Mouse (Mus musculus): ENCODE data around the gene AI854703. TPM values are rescaled to one million over a fixed set of nuclear protein-coding genes. Genes with fewer than 3 reads are reported as not detected.
A peak's percentile ranks its signal among the peaks of the same experiment; 100 is the strongest.

AI854703 gene
- total RNA-seq, 2 experiments from 2014 or later = 12.5 to 13.7 TPM

GRCm38 (mm10) chr6:48648779-48649178, 22.2 kb downstream of the AI854703 start:
- no peak for DNase-seq (ENCODE audit: low spot score in 2 of 2)

GRCm38 (mm10) chr6:48650041-48650440, 23.5 kb downstream of the AI854703 start:
- no peak for DNase-seq (ENCODE audit: low spot score in 2 of 2)

DNA sequence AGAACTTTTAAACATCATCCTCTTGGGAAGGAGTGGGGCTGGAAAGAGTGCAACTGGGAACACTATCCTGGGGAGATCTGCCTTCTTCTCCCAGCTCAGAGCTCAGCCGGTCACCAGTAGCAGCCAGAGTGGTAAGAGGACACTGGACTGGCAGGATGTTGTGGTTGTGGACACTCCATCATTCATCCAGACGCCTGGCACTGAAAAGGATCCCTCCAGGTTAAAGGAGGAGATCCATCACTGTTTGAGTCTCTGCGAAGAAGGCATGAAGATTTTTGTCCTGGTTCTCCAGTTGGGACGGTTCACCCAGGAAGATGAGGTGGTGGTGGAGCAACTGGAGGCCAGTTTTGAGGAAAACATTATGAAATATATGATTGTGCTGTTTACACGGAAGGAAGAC, 32.2 kb downstream of the AI854703 start:
- no peak for DNase-seq (ENCODE audit: low spot score in 2 of 2)

DNA sequence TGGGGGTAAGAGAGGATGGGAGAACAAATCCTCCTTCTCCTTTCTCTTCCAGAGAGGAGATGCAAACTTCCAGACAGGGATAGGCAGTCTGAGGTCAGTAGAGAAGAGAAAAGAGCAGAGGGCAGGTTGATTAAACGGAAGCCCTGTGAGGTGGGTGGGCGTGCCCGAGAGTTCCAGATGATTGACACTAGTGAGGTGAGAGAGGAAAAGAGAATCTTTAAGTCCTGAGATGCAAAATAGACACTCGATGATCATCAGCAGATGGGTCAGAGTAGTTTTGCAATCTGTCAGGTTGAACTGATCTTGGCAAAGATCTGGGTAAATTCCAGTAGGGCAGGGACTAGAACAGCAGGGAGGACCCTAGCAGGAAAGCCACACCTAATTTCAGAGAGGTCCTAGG, 38.2 kb downstream of the AI854703 start:
- DNase-seq (ENCODE audit: low spot score in 2 of 2) = no peak

DNA sequence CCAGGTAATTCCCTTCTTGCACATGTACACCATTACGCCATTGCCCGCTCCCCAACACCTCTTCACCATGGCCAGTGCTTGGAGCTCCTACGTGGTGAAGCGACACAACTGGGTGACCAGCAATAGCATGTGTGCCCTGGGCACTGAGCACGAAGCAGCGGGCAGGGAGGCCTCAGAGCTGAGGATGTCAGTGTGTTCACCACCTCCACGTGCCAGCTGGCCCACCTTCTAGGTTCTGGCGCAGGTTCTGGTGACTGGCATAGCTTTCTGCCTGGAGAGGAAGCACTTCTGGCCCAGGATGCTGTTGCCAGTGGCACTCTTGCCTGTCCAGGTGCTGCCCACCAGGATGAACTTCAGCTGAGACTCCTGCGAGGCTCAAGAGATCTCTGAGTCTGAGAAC, 38.9 kb downstream of the AI854703 start:
- DNase-seq (ENCODE audit: low spot score in 2 of 2) = no peak

GRCm38 (mm10) chr6:48666159-48666586, 39.6 kb downstream of the AI854703 start:
- DNase-seq (ENCODE audit: low spot score in 2 of 2) = no peak

GRCm38 (mm10) chr6:48668022-48668421, 41.5 kb downstream of the AI854703 start:
- DNase-seq (ENCODE audit: low spot score in 2 of 2) = no peak

DNA sequence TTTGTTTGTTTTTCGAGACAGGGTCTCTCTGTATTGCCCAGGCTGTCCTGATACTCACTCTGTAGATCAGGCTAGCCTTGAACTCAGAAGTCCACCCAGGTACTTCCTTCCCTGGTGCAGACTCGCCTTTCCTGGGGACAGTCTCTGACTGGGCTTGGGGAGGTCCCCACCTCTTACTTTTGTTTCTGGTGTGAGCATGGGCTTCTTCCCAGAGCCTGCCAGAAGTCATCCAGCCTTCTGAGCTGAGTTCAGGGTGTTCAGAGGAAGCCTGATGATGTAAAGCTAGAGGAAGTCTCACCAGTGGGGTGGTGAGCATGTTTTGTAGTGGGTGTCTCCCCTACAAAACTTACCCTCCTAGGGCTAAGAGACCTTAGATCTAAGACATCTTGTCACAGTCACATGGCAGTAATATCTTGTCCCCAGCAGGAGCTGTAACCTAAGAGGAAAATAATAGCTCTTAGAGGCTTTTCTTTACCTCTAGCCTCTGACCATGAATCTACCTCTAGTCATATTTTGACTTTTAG, 42.9 kb downstream of the AI854703 start:
- no peak for DNase-seq (ENCODE audit: low spot score in 2 of 2)

GRCm38 (mm10) chr6:48674291-48675058, 47.9 kb downstream of the AI854703 start:
- DNase-seq (ENCODE audit: low spot score in 2 of 2) = no peak

DNA sequence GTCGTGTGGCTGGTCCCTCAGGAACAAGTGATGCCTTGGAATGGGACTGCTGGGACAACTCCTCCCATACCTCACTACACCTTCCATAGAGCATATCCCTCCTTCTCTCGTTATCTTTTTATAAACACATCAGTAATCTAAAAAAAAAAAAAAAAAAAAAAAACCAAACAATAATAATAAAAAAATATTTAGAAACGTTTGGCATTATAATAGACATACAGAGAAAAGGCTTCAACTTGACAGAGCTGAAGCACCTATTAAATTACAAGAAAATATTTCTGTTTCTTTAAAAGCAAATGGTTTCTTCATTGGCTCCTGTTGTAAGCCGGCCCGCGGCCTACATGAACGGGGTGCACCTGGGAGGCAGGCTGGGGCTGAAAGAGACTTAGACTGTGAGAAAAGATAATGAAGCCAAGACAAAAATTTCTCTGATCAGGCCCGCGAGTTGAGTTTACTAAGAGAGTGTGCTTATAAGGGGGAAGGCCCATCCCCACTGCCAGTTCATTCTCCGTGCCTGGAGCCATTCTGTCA, 48.9 kb downstream of the AI854703 start:
- no peak for DNase-seq (ENCODE audit: low spot score in 2 of 2)

DNA sequence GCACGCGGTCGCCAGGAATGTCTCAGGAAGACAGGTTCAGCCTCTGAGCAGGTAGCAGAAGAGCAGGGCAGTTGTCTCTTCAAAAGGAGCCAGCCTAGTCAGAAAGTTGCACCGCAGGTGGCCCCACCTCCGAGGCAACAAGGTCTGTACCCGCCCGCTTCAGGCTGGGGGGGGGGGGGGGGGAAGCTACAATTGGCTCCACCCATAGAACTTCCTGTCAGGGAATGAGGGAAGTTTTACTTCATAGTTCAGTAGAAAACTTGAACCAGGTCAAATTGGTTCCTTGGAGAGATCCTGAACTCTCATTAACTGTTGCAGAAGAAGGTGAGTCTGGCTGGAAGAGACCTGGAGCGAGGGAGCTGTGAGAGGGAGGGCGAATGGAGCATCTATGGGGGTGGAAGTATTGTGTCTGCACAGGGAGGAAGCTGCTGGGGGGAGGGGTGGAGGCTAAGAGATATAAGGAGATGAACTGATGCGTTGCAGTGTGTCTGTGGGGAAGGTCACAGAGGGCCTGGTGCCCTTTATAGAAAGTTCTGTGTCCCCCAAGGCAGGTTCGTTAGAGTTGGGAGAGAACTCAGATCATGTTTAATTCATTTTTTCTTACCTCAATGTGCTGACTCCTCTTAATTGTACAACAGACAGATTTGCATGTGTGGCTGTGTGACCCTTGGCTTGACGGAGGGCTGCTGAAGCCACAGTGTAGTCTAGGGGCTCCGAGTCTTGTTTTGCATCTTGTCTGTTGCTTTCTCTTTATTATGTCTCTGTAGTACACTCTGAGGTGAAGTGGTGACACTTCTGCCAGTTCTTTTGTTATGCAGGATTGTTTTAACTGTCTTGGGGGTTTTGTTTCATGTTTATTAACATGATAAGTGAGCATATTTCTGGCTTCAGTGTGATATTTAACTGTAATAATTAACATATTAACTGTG, 49.6 kb downstream of the AI854703 start, which contains the start of gene Gimap9:
TSS of gene Gimap9 (plus strand) at position 199 of the 929 bp plus-strand sequence.
- no peak for DNase-seq (ENCODE audit: low spot score in 2 of 2)

DNA sequence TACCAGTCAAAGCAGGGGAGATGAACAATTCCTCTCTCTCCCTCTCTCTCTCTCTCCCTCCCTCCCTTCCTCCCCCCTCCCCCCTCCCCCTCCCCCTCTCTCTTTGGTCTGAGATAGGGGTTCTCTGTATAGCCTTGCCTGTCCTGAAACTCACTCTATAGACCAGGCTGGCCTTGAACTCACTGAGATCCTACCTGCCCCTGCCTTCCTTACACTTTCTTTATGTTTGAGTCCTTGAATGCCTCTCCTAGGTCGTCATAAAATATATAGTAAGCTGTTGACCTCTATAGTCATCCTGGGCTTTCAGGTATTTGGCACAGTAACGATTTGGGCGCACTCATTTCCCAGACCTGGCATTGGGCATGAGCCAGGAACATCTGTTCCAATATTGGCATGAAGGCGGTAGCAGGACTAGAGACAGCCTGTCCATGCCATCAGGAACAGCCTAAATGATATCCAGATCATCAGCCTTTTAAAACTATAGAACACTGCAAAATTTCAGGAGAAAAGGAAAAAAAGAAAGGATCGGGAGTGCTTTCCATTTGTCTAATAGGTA, 50.4 kb downstream of the AI854703 start:
- DNase-seq (ENCODE audit: low spot score in 2 of 2) = no peak

GRCm38 (mm10) chr6:48677492-48678345, 51.2 kb downstream of the AI854703 start:
- DNase-seq (ENCODE audit: low spot score in 2 of 2) = no peak

DNA sequence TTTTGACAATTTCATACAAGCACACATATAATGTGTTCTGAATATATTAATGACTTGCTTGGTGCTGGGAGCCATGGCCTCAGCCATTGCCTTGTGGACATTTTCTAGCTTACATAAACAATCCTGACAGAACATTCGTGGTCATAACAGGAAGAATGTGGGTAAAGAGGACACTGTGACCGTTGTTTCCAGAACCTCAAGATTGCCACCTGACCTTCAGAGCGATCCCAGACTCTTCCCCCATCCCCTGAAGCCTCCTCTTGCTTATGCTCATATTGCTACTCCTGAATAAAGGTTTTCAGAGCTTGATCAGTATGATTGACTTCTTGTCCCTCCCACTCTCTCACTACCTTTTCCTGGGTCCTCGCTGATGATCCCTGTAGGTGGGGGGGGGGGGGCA, 51.8 kb downstream of the AI854703 start:
- DNase-seq (ENCODE audit: low spot score in 2 of 2) = no peak

GRCm38 (mm10) chr6:48679701-48680100, 53.1 kb downstream of the AI854703 start:
- no peak for DNase-seq (ENCODE audit: low spot score in 2 of 2)

DNA sequence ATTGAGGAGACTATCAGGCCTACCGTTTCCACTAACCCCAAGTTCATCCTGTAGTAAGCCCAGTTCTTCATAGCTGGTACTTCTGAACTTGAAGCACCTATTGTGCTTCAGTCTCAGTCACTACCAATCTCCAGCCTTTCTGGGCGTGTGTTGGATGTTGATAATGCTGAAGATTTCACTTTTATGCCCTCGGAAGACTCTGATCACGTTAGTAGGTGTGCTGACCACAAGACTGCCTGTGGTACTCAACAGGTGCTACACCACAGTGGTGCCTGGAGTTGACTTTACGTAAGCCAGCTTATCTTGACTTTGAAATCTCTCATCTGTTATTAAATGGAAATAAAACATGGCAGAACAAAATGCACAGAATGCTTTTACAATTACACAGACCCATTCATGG, 53.9 kb downstream of the AI854703 start:
- DNase-seq (ENCODE audit: low spot score in 2 of 2) = no peak

DNA sequence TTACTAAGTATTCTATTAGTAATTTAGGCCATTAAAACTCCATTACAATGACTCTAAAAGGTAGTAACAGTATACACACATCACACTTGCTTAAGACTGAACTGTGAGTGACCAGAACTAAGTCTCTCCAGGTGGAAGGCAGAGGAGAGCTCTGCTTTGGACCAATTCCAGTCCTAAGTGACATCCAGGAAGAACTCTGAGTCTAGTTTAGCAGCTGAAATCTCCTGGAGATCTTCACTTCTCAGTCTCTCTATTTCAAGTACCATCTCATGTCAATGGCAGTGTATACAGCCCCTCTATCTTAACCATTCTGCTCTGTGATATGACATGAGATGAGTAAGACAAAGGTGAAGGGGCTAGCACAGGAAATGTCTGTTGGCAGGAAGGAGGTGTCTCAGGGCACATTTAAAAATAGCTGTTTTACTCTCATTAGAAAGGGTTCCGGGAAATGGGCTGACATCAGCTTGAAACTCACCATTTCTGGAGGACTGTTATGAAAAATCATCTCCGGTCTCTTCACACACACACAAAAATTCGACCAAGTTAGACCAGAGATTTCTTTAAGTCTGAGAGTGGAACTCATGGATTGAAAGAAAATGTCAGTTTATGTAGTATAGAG, 55.0 kb downstream of the AI854703 start:
- DNase-seq (ENCODE audit: low spot score in 2 of 2) = no peak

- DNase-seq (ENCODE audit: low spot score in 2 of 2) = peak in 1 of 2 experiments; percentile 16
These were observed 55.7 kb downstream of the AI854703 start for GRCm38 (mm10) chr6:48682271-48682670.

Data from layer of hippocampus, postnatal 14 days (tissue).